Mouse (Mus musculus): ENCODE results near the gene Spag9.

GRCm38 (mm10) chr11:94138411-94139231 is 142.7 kb downstream of the Spag9 start:
- TF ChIP-seq POLR2A (IDR thresholded peaks at IDR 0.05; ENCODE audit: extremely low read depth, insufficient read depth, low read length) (no peak), CTCF (IDR thresholded peaks at IDR 0.05; ENCODE audit: extremely low read depth, insufficient read depth, low read length) (no peak)
